Mouse (Mus musculus) spleen, adult 2 months (tissue): ENCODE measurements around the gene Edil3.
"Not testable (repeated sequence)": the region's sequence is repeated elsewhere in the genome, so short reads cannot be mapped to it uniquely, and the experiment has no call there.

Experiments
- CTCF ChIP-seq: fragments of 200-500 bp; IDR thresholded peaks from 2 replicates; pipeline ENCODE4 v1.5.1; 2011; ENCODE audit warnings: mild to moderate bottlenecking, inconsistent platforms; ENCODE audit not compliant: insufficient read depth, insufficient read length, insufficient replicate concordance; ENCODE audit errors: extremely low read depth
- POLR2A ChIP-seq: fragments of 200-500 bp; IDR thresholded peaks from 2 replicates; pipeline ENCODE4 v1.6.1; 2011; ENCODE audit warnings: low read depth, low read length, inconsistent platforms

DNA sequence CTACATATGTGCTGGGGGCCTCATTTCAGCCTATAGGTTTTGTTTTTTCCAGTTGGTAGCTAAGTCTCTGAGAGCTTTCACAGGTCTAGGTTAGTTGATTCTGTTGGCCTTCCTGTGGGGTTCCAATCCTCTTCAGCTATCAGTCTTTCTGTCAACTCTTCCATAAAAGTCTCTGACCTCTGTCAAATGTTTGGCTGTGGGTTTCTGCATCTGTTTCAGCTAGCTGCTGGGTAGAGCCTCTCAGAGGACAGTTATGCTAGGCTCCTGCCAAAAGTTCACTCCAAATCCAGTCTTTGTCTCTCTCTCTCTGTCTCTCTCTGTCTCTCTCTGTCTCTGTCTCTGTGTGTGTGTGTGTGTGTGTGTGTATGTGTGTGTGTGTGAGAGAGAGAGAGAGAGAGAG, 248.9 kb downstream of the Edil3 start:
- TF ChIP-seq CTCF, POLR2A: not testable (repeated sequence)
